Mouse (Mus musculus): ENCODE data around the gene Ubl4b. TPM values are rescaled to one million over a fixed set of nuclear protein-coding genes. Genes with fewer than 3 reads are reported as not detected.

Ubl4b gene
- polyA plus RNA-seq, 1 experiment from 2014 or later, result not detected

DNA sequence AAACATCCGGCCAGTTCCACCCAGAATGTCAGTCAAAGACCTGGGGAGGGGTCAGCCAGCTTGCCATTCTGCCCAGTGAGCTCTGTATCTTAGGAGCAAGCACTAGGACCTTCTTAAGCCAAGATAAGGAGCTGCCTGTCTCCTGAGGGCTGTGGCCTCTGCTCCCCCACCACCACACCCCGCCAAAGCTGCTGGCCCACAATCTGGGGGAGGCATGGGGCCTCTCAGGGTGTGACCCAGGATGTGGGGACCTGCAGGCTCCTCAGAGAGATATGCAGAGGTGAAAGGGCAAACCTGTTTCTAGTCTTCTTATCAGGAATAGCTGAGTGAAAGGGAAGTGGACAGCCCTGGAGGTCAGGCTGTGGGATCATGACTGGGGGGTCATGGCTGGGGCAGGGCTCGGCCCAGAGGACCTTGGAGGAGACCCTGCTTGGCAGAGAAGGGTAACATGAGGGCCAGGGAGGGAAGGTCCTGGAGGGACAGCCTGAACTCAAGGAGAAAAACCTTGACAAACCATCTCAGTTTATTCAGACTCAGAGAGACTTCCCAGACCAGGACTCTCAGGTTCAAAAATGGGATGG, 23.0 kb upstream of the Ubl4b start:
- no peak overlapping the region for H3K9ac ChIP-seq (replicated peaks; ENCODE audit: low read depth, low read length)
- no peaks in the 10 kb centered on the region for H3K36me3 ChIP-seq (ENCODE audit: control insufficient read depth, insufficient read depth, low read length)
- no peak overlapping the region for H3K4me2 ChIP-seq (replicated peaks; ENCODE audit: low read depth, low read length)
- H3K27me3 ChIP-seq (ENCODE audit: control insufficient read depth, insufficient read depth, low read length), result peaks cover 21% of the 10 kb centered on the region; the same call in 1 of the 2 replicates
- H3K4me1 ChIP-seq (ENCODE audit: control insufficient read depth, insufficient read depth, low read length), result 0 out of 2 replicates have a peak, but pooled peaks cover 2% of the 10 kb centered on the region
- 0 out of 2 replicates have a peak, but pooled peaks have one; percentile 28 for ATAC-seq (ENCODE audit: insufficient number of reproducible peaks, insufficient read depth, low FRiP score, low read depth)
- no peak overlapping the region for H3K4me3 ChIP-seq (ENCODE audit: low read depth, low read length)
- WGBS, result 19% methylated on average over 3 of the region's 3 CpGs
- H3K27ac ChIP-seq (ENCODE audit: low read length), result no peak overlapping the region
- H3K9me3 ChIP-seq (ENCODE audit: control insufficient read depth, low read depth, low read length), result no peaks in the 10 kb centered on the region

- no peak overlapping the region for H3K4me2 ChIP-seq (replicated peaks; ENCODE audit: low read depth, low read length)
- no peak overlapping the region for H3K9ac ChIP-seq (replicated peaks; ENCODE audit: low read depth, low read length)
- no peaks in the 10 kb centered on the region for H3K9me3 ChIP-seq (ENCODE audit: control insufficient read depth, low read depth, low read length)
- peaks cover 17% of the 10 kb centered on the region; the same call in 1 of the 2 replicates for H3K27me3 ChIP-seq (ENCODE audit: control insufficient read depth, insufficient read depth, low read length)
- no peak overlapping the region for H3K4me3 ChIP-seq (ENCODE audit: low read depth, low read length)
- H3K27ac ChIP-seq (ENCODE audit: low read length), result no peak overlapping the region
- 76% methylated on average over 3 of the region's 3 CpGs for WGBS
- ATAC-seq (ENCODE audit: insufficient number of reproducible peaks, insufficient read depth, low FRiP score, low read depth), result no peak
- H3K4me1 ChIP-seq (ENCODE audit: control insufficient read depth, insufficient read depth, low read length), result no peaks in the 10 kb centered on the region
- no peaks in the 10 kb centered on the region for H3K36me3 ChIP-seq (ENCODE audit: control insufficient read depth, insufficient read depth, low read length)
Observed at GRCm38 (mm10) chr3:107576807-107577206, 21.9 kb upstream of the Ubl4b start.

GRCm38 (mm10) chr3:107571205-107571604, 16.3 kb upstream of the Ubl4b start:
- no peak for ATAC-seq (ENCODE audit: insufficient number of reproducible peaks, insufficient read depth, low FRiP score, low read depth)
- Histone ChIP-seq H3K4me1 (ENCODE audit: control insufficient read depth, insufficient read depth, low read length) (no peaks in the 10 kb centered on the region), H3K9me3 (ENCODE audit: control insufficient read depth, low read depth, low read length) (no peaks in the 10 kb centered on the region), H3K4me3 (ENCODE audit: low read depth, low read length) (no peak overlapping the region), H3K27me3 (ENCODE audit: control insufficient read depth, insufficient read depth, low read length) (no peaks in the 10 kb centered on the region), H3K9ac (replicated peaks; ENCODE audit: low read depth, low read length) (no peak overlapping the region), H3K36me3 (ENCODE audit: control insufficient read depth, insufficient read depth, low read length) (no peaks in the 10 kb centered on the region), H3K27ac (ENCODE audit: low read length) (no peak overlapping the region), H3K4me2 (replicated peaks; ENCODE audit: low read depth, low read length) (no peak overlapping the region)
- WGBS, result 54% methylated on average over 2 of the region's 2 CpGs

DNA sequence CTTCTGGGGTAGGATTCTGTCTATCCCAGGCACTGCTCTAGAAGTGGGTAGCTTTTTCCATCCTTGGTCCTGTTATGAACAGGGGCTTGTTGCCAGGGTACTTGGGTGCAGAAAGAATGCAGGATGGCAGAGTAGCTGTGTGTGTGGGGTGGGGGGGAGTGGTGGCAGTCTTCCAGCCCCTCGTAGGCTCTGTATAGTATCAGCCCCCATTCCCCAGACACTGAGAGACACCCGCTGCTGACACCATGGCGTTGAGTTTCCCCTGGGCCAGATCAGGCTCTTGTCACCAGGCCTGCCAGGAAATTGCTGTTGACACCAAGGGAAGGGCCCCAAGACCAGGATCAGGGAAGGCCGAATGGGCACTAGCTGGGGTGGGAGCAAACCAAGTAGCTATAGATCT, 13.8 kb upstream of the Ubl4b start:
- WGBS, result 75% methylated on average over 4 of the region's 4 CpGs
- Histone ChIP-seq H3K4me2 (replicated peaks; ENCODE audit: low read depth, low read length) (no peak overlapping the region), H3K27me3 (ENCODE audit: control insufficient read depth, insufficient read depth, low read length) (no peaks in the 10 kb centered on the region), H3K27ac (ENCODE audit: low read length) (no peak overlapping the region), H3K4me3 (ENCODE audit: low read depth, low read length) (no peak overlapping the region), H3K36me3 (ENCODE audit: control insufficient read depth, insufficient read depth, low read length) (no peaks in the 10 kb centered on the region), H3K4me1 (ENCODE audit: control insufficient read depth, insufficient read depth, low read length) (no peaks in the 10 kb centered on the region), H3K9me3 (ENCODE audit: control insufficient read depth, low read depth, low read length) (no peaks in the 10 kb centered on the region), H3K9ac (replicated peaks; ENCODE audit: low read depth, low read length) (no peak overlapping the region)
- ATAC-seq (ENCODE audit: insufficient number of reproducible peaks, insufficient read depth, low FRiP score, low read depth), result no peak

- Histone ChIP-seq H3K27ac (ENCODE audit: low read length) (no peak overlapping the region), H3K4me3 (ENCODE audit: low read depth, low read length) (no peak overlapping the region), H3K9ac (replicated peaks; ENCODE audit: low read depth, low read length) (no peak overlapping the region), H3K36me3 (ENCODE audit: control insufficient read depth, insufficient read depth, low read length) (no peaks in the 10 kb centered on the region), H3K4me1 (ENCODE audit: control insufficient read depth, insufficient read depth, low read length) (no peaks in the 10 kb centered on the region), H3K27me3 (ENCODE audit: control insufficient read depth, insufficient read depth, low read length) (no peaks in the 10 kb centered on the region), H3K9me3 (ENCODE audit: control insufficient read depth, low read depth, low read length) (no peaks in the 10 kb centered on the region), H3K4me2 (replicated peaks; ENCODE audit: low read depth, low read length) (no peak overlapping the region)
- no peak for ATAC-seq (ENCODE audit: insufficient number of reproducible peaks, insufficient read depth, low FRiP score, low read depth)
- WGBS, result 74% methylated on average over 7 of the region's 7 CpGs
Observed at GRCm38 (mm10) chr3:107567766-107568165, 12.9 kb upstream of the Ubl4b start.

DNA sequence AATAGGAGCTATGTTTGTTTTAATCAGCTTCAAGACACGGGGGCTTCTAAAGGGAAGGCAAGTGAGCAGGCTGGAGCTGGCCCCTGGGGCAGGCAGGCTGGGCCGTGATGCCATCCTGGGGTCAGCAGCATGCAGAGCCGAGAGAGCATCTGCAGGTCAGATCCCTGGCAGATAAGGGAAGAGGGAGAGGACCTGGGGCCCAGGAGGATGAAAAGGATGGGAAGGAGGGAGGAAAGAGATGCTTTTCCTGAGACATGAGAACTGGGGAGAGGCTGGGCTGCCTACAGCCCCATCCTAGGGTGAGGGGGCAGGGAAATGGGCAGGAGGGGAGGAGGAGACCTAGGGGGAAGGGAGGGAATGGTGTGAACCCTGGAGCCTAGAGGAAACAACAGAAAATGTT, 10.5 kb upstream of the Ubl4b start:
- Histone ChIP-seq H3K27me3 (ENCODE audit: control insufficient read depth, insufficient read depth, low read length) (no peaks in the 10 kb centered on the region), H3K9ac (replicated peaks; ENCODE audit: low read depth, low read length) (no peak overlapping the region)
- 15% methylated on average over 3 of the region's 3 CpGs for WGBS

DNA sequence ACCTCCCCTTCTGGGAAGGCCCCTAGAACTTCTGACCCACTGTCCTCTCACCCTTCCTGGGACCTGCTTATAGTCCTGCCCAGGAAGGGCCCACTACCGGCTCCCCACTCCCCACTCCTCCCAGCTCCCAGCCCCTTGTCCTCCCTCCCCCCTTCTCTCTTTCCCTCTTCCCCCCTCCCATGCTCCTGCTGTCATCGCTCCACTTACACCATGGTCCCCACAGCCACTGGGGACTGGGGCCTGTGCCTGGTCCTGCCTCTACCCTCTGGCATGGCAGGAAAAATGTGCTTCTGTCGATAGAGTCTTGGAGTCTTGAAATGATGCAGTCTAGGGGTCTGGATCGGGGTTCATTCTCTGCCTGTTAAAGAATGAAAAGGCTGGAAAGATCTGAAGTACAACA, 9.0 kb upstream of the Ubl4b start:
- H3K9me3 ChIP-seq (ENCODE audit: control insufficient read depth, low read depth, low read length), result no peaks in the 10 kb centered on the region
- H3K27me3 ChIP-seq (ENCODE audit: control insufficient read depth, insufficient read depth, low read length), result no peaks in the 10 kb centered on the region
- H3K9ac ChIP-seq (replicated peaks; ENCODE audit: low read depth, low read length), result no peak overlapping the region
- ATAC-seq (ENCODE audit: insufficient number of reproducible peaks, insufficient read depth, low FRiP score, low read depth), result peak; percentile 40; the same call in 1 of the 2 replicates
- no peaks in the 10 kb centered on the region for H3K4me1 ChIP-seq (ENCODE audit: control insufficient read depth, insufficient read depth, low read length)
- no peak overlapping the region for H3K4me2 ChIP-seq (replicated peaks; ENCODE audit: low read depth, low read length)
- H3K36me3 ChIP-seq (ENCODE audit: control insufficient read depth, insufficient read depth, low read length), result no peaks in the 10 kb centered on the region
- no peak overlapping the region for H3K4me3 ChIP-seq (ENCODE audit: low read depth, low read length)
- H3K27ac ChIP-seq (ENCODE audit: low read length), result no peak overlapping the region
- 39% methylated on average over 4 of the region's 4 CpGs for WGBS

More for the DNA sequence above, 10.5 kb upstream of the Ubl4b start:
- H3K4me1 ChIP-seq (ENCODE audit: control insufficient read depth, insufficient read depth, low read length), result no peaks in the 10 kb centered on the region
- H3K9me3 ChIP-seq (ENCODE audit: control insufficient read depth, low read depth, low read length), result no peaks in the 10 kb centered on the region
- no peaks in the 10 kb centered on the region for H3K36me3 ChIP-seq (ENCODE audit: control insufficient read depth, insufficient read depth, low read length)
- H3K4me3 ChIP-seq (ENCODE audit: low read depth, low read length), result no peak overlapping the region
- no peak overlapping the region for H3K4me2 ChIP-seq (replicated peaks; ENCODE audit: low read depth, low read length)
- H3K27ac ChIP-seq (ENCODE audit: low read length), result no peak overlapping the region
- no peak for ATAC-seq (ENCODE audit: insufficient number of reproducible peaks, insufficient read depth, low FRiP score, low read depth)

DNA sequence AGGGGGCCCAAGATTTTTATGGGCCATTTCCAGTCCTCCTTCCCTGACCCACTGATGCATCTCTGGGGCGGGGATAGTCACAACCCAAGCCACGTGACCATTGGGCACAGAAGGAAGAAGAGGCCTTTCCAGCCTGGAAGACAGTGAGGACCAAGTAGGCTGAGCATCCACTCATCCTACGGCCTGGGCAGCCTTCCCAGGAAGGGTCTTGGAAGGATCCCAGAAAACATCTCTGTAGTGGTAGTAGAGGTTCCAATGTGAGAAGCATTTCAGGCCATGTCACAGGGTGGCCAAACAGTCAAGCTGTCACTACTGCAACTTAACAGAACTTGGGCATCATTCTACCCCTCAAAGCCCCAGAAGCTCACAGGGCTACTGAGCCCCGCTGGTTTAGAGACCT, 7.7 kb upstream of the Ubl4b start:
- no peaks in the 10 kb centered on the region for H3K9me3 ChIP-seq (ENCODE audit: control insufficient read depth, low read depth, low read length)
- H3K27ac ChIP-seq (ENCODE audit: low read length), result no peak overlapping the region
- 78% methylated on average over 4 of the region's 4 CpGs for WGBS
- H3K27me3 ChIP-seq (ENCODE audit: control insufficient read depth, insufficient read depth, low read length), result no peaks in the 10 kb centered on the region
- H3K4me3 ChIP-seq (ENCODE audit: low read depth, low read length), result no peak overlapping the region
- no peak for ATAC-seq (ENCODE audit: insufficient number of reproducible peaks, insufficient read depth, low FRiP score, low read depth)
- H3K36me3 ChIP-seq (ENCODE audit: control insufficient read depth, insufficient read depth, low read length), result no peaks in the 10 kb centered on the region
- H3K9ac ChIP-seq (replicated peaks; ENCODE audit: low read depth, low read length), result no peak overlapping the region
- no peaks in the 10 kb centered on the region for H3K4me1 ChIP-seq (ENCODE audit: control insufficient read depth, insufficient read depth, low read length)
- H3K4me2 ChIP-seq (replicated peaks; ENCODE audit: low read depth, low read length), result no peak overlapping the region

DNA sequence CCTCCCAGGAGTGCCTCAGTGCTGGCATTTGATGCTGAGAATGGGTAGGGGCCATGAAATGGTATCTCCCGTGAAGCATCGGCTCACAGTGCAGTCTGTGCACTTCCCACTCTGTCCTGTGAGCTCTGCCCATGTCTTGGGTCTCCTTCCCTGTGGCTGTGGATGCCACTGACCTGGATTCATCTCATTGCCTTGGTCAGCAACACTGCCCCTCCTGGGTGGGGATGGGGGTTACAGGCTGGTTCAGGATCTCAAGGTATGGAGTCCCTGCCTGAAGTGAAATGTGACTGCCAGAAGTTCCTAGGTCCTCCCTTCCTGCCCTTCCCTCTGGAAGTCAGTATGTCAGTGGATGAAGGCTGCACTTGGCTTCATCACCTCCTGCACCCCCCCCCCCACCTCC, 7.2 kb upstream of the Ubl4b start:
- ATAC-seq (ENCODE audit: insufficient number of reproducible peaks, insufficient read depth, low FRiP score, low read depth), result no peak
- H3K9me3 ChIP-seq (ENCODE audit: control insufficient read depth, low read depth, low read length), result no peaks in the 10 kb centered on the region
- H3K27me3 ChIP-seq (ENCODE audit: control insufficient read depth, insufficient read depth, low read length), result no peaks in the 10 kb centered on the region
- no peak overlapping the region for H3K4me2 ChIP-seq (replicated peaks; ENCODE audit: low read depth, low read length)
- no peaks in the 10 kb centered on the region for H3K36me3 ChIP-seq (ENCODE audit: control insufficient read depth, insufficient read depth, low read length)
- H3K4me3 ChIP-seq (ENCODE audit: low read depth, low read length), result no peak overlapping the region
- WGBS, result 80% methylated on average over 2 of the region's 2 CpGs
- no peaks in the 10 kb centered on the region for H3K4me1 ChIP-seq (ENCODE audit: control insufficient read depth, insufficient read depth, low read length)
- H3K9ac ChIP-seq (replicated peaks; ENCODE audit: low read depth, low read length), result no peak overlapping the region
- no peak overlapping the region for H3K27ac ChIP-seq (ENCODE audit: low read length)
